Mouse (Mus musculus) ES-E14 (cell line): ENCODE measurements at regions not wholly inside any gene's neighbourhood (a gene's known extent, or its start where the extent isn't known, plus 50 kb on each side); places are given as distances from the start of the nearest gene placed in this dataset.
A peak's percentile ranks its signal among the peaks of the same experiment; 100 is the strongest.

Experiments used
- CHD2 ChIP-seq: IDR thresholded peaks from 2 replicates; pipeline ENCODE4 v1.6.1; 2014; ENCODE audit warnings: mild to moderate bottlenecking, low read depth, low read length, inconsistent platforms
- HCFC1 ChIP-seq: IDR thresholded peaks from 2 replicates; pipeline ENCODE4 v1.6.1; 2012; ENCODE audit warnings: low read length, inconsistent platforms, borderline replicate concordance; ENCODE audit not compliant: insufficient read depth
- MAFK ChIP-seq: IDR thresholded peaks from 2 replicates; pipeline ENCODE4 v1.6.1; 2014; ENCODE audit warnings: mild to moderate bottlenecking, low read depth, low read length, inconsistent platforms; ENCODE audit not compliant: insufficient read depth
- ZC3H11A ChIP-seq: IDR thresholded peaks from 2 replicates; pipeline ENCODE4 v1.6.1; 2012; ENCODE audit warnings: low read depth, mild to moderate bottlenecking, inconsistent platforms, low read length, borderline replicate concordance
- ZNF384 ChIP-seq: IDR thresholded peaks from 2 replicates; pipeline ENCODE4 v1.6.1; 2012; ENCODE audit warnings: low read depth, low read length, inconsistent platforms

GRCm38 (mm10) chr3:61467158-61467557 is 101.4 kb upstream of the B430305J03Rik start:
- TF ChIP-seq CHD2 = no peak
- TF ChIP-seq ZC3H11A = peak; percentile 75
- TF ChIP-seq HCFC1 = no peak
- TF ChIP-seq MAFK = no peak
- no peak for TF ChIP-seq ZNF384
